Mouse (Mus musculus) erythroblast, embryonic 14.5 days (primary cell): ENCODE data around the gene Ankrd28.

ENCODE experiments used
- GATA1 ChIP-seq: IDR thresholded peaks from 2 replicates; pipeline ENCODE4 v1.6.1; 2012; ENCODE audit warnings: low read length, inconsistent platforms, mixed read lengths
- TAL1 ChIP-seq: IDR thresholded peaks from 3 replicates; pipeline ENCODE4 v1.6.1; 2012; ENCODE audit warnings: low read length, inconsistent platforms, mixed read lengths

GRCm38 (mm10) chr14:31654816-31655215 lies 175.6 kb downstream of the Ankrd28 start:
- no peak for TF ChIP-seq TAL1
- TF ChIP-seq GATA1, result no peak
